In genomic region chr7:19746426-19747201, GRCm38 (mm10) we compare ENCODE assay signal across 10 mouse cellular contexts. TPM values are rescaled to one million over a fixed set of nuclear protein-coding genes. Genes with fewer than 3 reads are reported as not detected.
DNase-seq lines count a peak whose midpoint lies in the region; ATAC-seq and TF ChIP-seq lines count a peak whose summit lies in the region.
"Had no signal": no experiment of that assay in that cellular context is flagged by ENCODE, and none has a peak within 500 bp of the region (broad histone marks: within the 10 kb centered on the region; RNA-seq: fewer than 3 reads in every experiment).

No protein-coding gene starts in this region.

- TF ChIP-seq POLR2A in spleen, adult 2 months (IDR thresholded peaks at IDR 0.05; ENCODE audit: low read depth, low read length) = no peak

- DNase-seq in adrenal gland, adult (ENCODE audit: inconsistent age in 2 of 2, low spot score in 1 of 2) = peak; percentile 64 to 80
- no peak for DNase-seq in adrenal gland, adult 18-20 months (ENCODE audit: low spot score in 2 of 2)
- DNase-seq in spleen, adult 2 months (ENCODE audit: low read depth in 1 of 2, low spot score in 2 of 2) = no peak
- DNase-seq in spleen, postnatal 14 days (ENCODE audit: low spot score in 2 of 2) = no peak
- no peak for DNase-seq in right cerebral cortex, postnatal 4 days
- no peak for DNase-seq in frontal cortex, adult 2 months (ENCODE audit: extremely low spot score in 1 of 2, low spot score in 1 of 2)
- DNase-seq in urinary bladder, postnatal 25 days (ENCODE audit: low spot score) = no peak
- DNase-seq: cerebellum, postnatal 14 days; lung, adult 2 months had no signal

- no peaks in the 10 kb centered on the region; the same call in 1 of the 2 replicates for H3K4me1 ChIP-seq in spleen, adult 2 months (ENCODE audit: control insufficient read depth, insufficient read depth, insufficient read length)
- H3K4me1 ChIP-seq in liver, embryonic 15.5 days (replicated peaks) = peaks cover 67% of the 10 kb centered on the region

- H3K27me3 ChIP-seq in spleen, adult 2 months (ENCODE audit: control insufficient read depth, insufficient read depth, low read length) = peaks cover 4% of the 10 kb centered on the region
- no peaks in the 10 kb centered on the region; the same call in 1 of the 2 replicates for H3K27me3 ChIP-seq in liver, embryonic 15.5 days

- H3K9ac ChIP-seq in liver, embryonic 15.5 days = no peak overlapping the region

- ATAC-seq in liver, embryonic 15.5 days (ENCODE audit: insufficient read depth) = no peak

- H3K9me3 ChIP-seq in liver, embryonic 15.5 days (replicated peaks) = no peaks in the 10 kb centered on the region

- no peak for TF ChIP-seq CTCF in spleen, adult 2 months (IDR thresholded peaks at IDR 0.05; ENCODE audit: extremely low read depth, insufficient read depth, insufficient read length, insufficient replicate concordance)

- no peak overlapping the region for H3K4me3 ChIP-seq in spleen, adult 2 months (ENCODE audit: extremely low read depth, insufficient read depth, insufficient read length)
- no peak overlapping the region for H3K4me3 ChIP-seq in liver, embryonic 15.5 days (replicated peaks)

- 68% methylated on average over 6 of the region's 6 CpGs for WGBS in spleen, adult 2 months
- 39% methylated on average over 6 of the region's 6 CpGs for WGBS in liver, embryonic 15.5 days (ENCODE audit: insufficient replicate concordance)

- H3K4me2 ChIP-seq in liver, embryonic 15.5 days = 0 out of 2 replicates have a peak overlapping the region, but pooled peaks have one; percentile 3

- no peaks in the 10 kb centered on the region for H3K36me3 ChIP-seq in spleen, adult 2 months (ENCODE audit: control insufficient read depth, insufficient read depth, low read length)
- no peaks in the 10 kb centered on the region for H3K36me3 ChIP-seq in liver, embryonic 15.5 days (replicated peaks)

- peak overlapping the region; percentile 52; the same call in 1 of the 2 replicates for H3K27ac ChIP-seq in spleen, adult 2 months (ENCODE audit: insufficient read depth, low read length)
- peak overlapping the region; percentile 38; the same call in 1 of the 2 replicates for H3K27ac ChIP-seq in liver, embryonic 15.5 days (replicated peaks)

RNA-seq across cellular contexts. Expression of gene Nectin2, which starts 3.7 kb away (rescaled TPM):
- total RNA-seq in adrenal gland, adult 18-20 months (2021) = 100 to 1,000 TPM in 1 of 2 experiments, 10 to 100 TPM in 1; 76.9 to 105 TPM
- polyA plus RNA-seq in spleen, adult 2 months (2012; rRNA removed) = 23.3 and 24.4 TPM in 2 replicates
- polyA plus RNA-seq in liver, embryonic 15.5 days (2015; fragmentation: Nextera tagmentation; extraction: Ambion mirVana) = 15.2 and 19.5 TPM in 2 replicates
- polyA plus RNA-seq in frontal cortex, adult 2 months (2012; rRNA removed) = 7.6 and 7.7 TPM in 2 replicates

RNA-seq across cellular contexts. Expression of gene Bcam, which starts 24.2 kb away (rescaled TPM):
- 10 to 100 TPM; 43.2 to 53.2 TPM for total RNA-seq in adrenal gland, adult 18-20 months (2021)
- polyA plus RNA-seq in spleen, adult 2 months (2012; rRNA removed) = 30.1 and 39.8 TPM in 2 replicates
- 10.3 and 11.3 TPM in 2 replicates for polyA plus RNA-seq in liver, embryonic 15.5 days (2015; fragmentation: Nextera tagmentation; extraction: Ambion mirVana)
- 22.2 and 23.0 TPM in 2 replicates for polyA plus RNA-seq in frontal cortex, adult 2 months (2012; rRNA removed)

RNA-seq across cellular contexts. Expression of gene Tomm40, which starts 31.4 kb away (rescaled TPM):
- 100 to 1,000 TPM; 123 to 126 TPM for total RNA-seq in adrenal gland, adult 18-20 months (2021)
- 51.1 and 66.8 TPM in 2 replicates for polyA plus RNA-seq in spleen, adult 2 months (2012; rRNA removed)
- polyA plus RNA-seq in liver, embryonic 15.5 days (2015; fragmentation: Nextera tagmentation; extraction: Ambion mirVana) = 87.2 and 91.8 TPM in 2 replicates
- 115 and 118 TPM in 2 replicates for polyA plus RNA-seq in frontal cortex, adult 2 months (2012; rRNA removed)

RNA-seq across cellular contexts. Expression of gene Apoe, which starts 47.6 kb away (rescaled TPM):
- total RNA-seq in adrenal gland, adult 18-20 months (2021) = 1,000 to 10,000 TPM; 1,225 to 1,306 TPM
- polyA plus RNA-seq in spleen, adult 2 months (2012; rRNA removed) = 1,613 and 1,762 TPM in 2 replicates
- 2,704 and 3,478 TPM in 2 replicates for polyA plus RNA-seq in liver, embryonic 15.5 days (2015; fragmentation: Nextera tagmentation; extraction: Ambion mirVana)
- polyA plus RNA-seq in frontal cortex, adult 2 months (2012; rRNA removed) = 6,067 and 6,377 TPM in 2 replicates

RNA-seq across cellular contexts. Expression of gene Cblc, which starts 50.0 kb away (rescaled TPM):
- total RNA-seq in adrenal gland, adult 18-20 months (2021) = under 1 TPM in 1 of 2 experiments, not detected in 1; 0.64 TPM
- 1.4 TPM in 2 replicates for polyA plus RNA-seq in spleen, adult 2 months (2012; rRNA removed)
- 3.5 and 3.8 TPM in 2 replicates for polyA plus RNA-seq in liver, embryonic 15.5 days (2015; fragmentation: Nextera tagmentation; extraction: Ambion mirVana)
- polyA plus RNA-seq in frontal cortex, adult 2 months (2012; rRNA removed) = not detected in 2 replicates

Comparison
In these comparisons a context has a peak if more than half of its experiments do, and no peak if none do; other contexts are left out.
1. DNase-seq: peak in adrenal gland, adult (2 of 2); none in adrenal gland, adult 18-20 months (0 of 2), spleen, adult 2 months (0 of 2), spleen, postnatal 14 days (0 of 2), right cerebral cortex, postnatal 4 days (single experiment), frontal cortex, adult 2 months (0 of 2) and urinary bladder, postnatal 25 days (single experiment).